Mouse (Mus musculus): ENCODE data around the gene Kif11.

- no peak for TF ChIP-seq CTCF (IDR thresholded peaks at IDR 0.05; ENCODE audit: low read depth, low read length)
- TF ChIP-seq POLR2A (IDR thresholded peaks at IDR 0.05; ENCODE audit: extremely low read depth, insufficient read depth, low read length) = no peak
Measured at GRCm38 (mm10) chr19:37466403-37466802, 90.2 kb downstream of the Kif11 start.

Data from liver, adult 2 months (tissue).